Mouse (Mus musculus) heart, embryonic 16.5 days (tissue): ENCODE data around the gene Tshz3. TPM values are rescaled to one million over a fixed set of nuclear protein-coding genes. Genes with fewer than 3 reads are reported as not detected.
A peak's percentile ranks its signal among the peaks of the same experiment; 100 is the strongest.

Source experiments
- ATAC-seq: fragments of 200-750 bp; cut with Nextera tagmentation; replicated peaks from 2 replicates; pipeline ENCODE4 v1.8.0; 2017; ENCODE audit warnings: moderate number of reproducible peaks; ENCODE audit not compliant: insufficient read depth, low FRiP score; ENCODE audit errors: extremely low read depth
- H3K27ac ChIP-seq: fragments of 300-500 bp; sonication (generic); 2 replicates; pipeline ENCODE4 v1.5.1; 2014; ENCODE audit warnings: mild to moderate bottlenecking, low read length, control low read depth, moderate library complexity
- H3K27me3 ChIP-seq: fragments of 300-500 bp; sonication (generic); 2 replicates; pipeline ENCODE4 v1.6.1; 2014; ENCODE audit warnings: low read length, mixed read lengths; ENCODE audit not compliant: control insufficient read depth, insufficient read depth
- H3K36me3 ChIP-seq: fragments of 300-500 bp; sonication (generic); 2 replicates; pipeline ENCODE4 v1.6.1; 2014; ENCODE audit not compliant: control insufficient read depth, insufficient read depth
- H3K4me1 ChIP-seq: fragments of 300-500 bp; sonication (generic); 2 replicates; pipeline ENCODE4 v1.6.1; 2014; ENCODE audit warnings: low read length, mixed read lengths; ENCODE audit not compliant: control insufficient read depth, insufficient read depth
- H3K4me2 ChIP-seq: fragments of 300-500 bp; sonication (generic); 2 replicates; pipeline ENCODE4 v1.6.1; 2014; ENCODE audit warnings: low read depth, mild to moderate bottlenecking, control low read depth, low read length
- H3K4me3 ChIP-seq: fragments of 300-500 bp; sonication (generic); 2 replicates; pipeline ENCODE4 v1.5.1; 2014; ENCODE audit warnings: mild to moderate bottlenecking, control low read depth, low read length
- H3K9ac ChIP-seq: fragments of 300-500 bp; sonication (generic); 2 replicates; pipeline ENCODE4 v1.6.1; 2014; ENCODE audit warnings: low read length, control low read depth
- H3K9me3 ChIP-seq: fragments of 300-500 bp; sonication (generic); replicated peaks from 2 replicates; pipeline ENCODE4 v1.6.1; 2016; ENCODE audit warnings: low read length; ENCODE audit not compliant: control insufficient read depth
- WGBS: fragments of 180-500 bp; shearing (Covaris S2); extraction: QIAGEN DNeasy Blood & Tissue Kit; methylation state at CpG from one replicate; pipeline ENCODE4 v1.1.7; 2014; 5-methylcytosine and 5-hydroxymethylcytosine counted together
- polyA plus RNA-seq: library from polyadenylated mRNA; unstranded; fragments of >200 nt; fragmentation: Nextera tagmentation; extraction: Ambion mirVana; gene quantifications from 2 replicates; pipeline ENCODE4 v1.2.1, GENCODE M21; 2015

The Tshz3 gene
- polyA plus RNA-seq, 1 experiment from 2014 or later, result 3.7 TPM

GRCm38 (mm10) chr7:36707266-36707665, 9.3 kb downstream of the Tshz3 start:
- Histone ChIP-seq H3K27ac (no peak overlapping the region), H3K36me3 (no peaks in the 10 kb centered on the region), H3K4me1 (peaks cover 6% of the 10 kb centered on the region; the same call in 1 of the 2 replicates), H3K4me3 (no peak overlapping the region), H3K9me3 (no peaks in the 10 kb centered on the region), H3K9ac (no peak overlapping the region), H3K27me3 (no peaks in the 10 kb centered on the region), H3K4me2 (peak overlapping the region; percentile 53; the same call in 1 of the 2 replicates)
- WGBS, result 65% methylated on average over 10 of the region's 10 CpGs
- ATAC-seq, result no peak

DNA sequence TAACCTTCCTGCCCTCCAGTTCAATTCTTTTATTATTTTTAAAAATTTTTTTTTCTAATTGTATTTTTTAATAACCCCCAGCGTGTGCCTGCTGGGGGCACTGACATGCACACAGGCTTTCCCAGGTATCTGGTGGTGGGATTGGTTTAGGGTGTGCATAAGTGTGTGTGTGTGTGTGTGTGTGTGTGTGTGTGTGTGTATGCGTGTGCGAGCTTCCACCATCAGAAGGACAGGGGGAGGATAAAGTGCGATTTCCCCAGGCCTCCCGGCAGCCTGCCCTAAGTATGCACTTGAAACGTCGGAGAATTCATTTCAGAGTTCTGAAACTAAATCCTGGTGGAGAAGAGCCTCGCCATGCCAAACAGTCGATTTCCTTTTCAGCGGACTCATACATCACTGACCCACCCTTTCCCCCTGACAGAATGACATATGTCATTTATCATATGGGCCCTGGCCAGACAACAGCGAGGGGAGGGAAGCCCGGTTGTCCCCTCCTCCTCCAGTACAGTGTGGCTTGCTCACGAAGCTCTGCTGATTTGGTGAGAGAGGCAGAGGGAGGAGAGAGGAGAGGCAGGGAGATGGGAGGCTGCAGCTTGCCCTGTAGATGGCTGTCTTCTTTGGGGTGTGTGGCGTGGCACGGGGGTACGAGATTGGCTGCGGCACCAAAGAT, 9.9 kb downstream of the Tshz3 start:
- H3K4me1 ChIP-seq, result peaks cover 6% of the 10 kb centered on the region; the same call in 1 of the 2 replicates
- peak overlapping the region; percentile 14; the same call in 1 of the 2 replicates for H3K4me3 ChIP-seq
- H3K27me3 ChIP-seq, result no peaks in the 10 kb centered on the region
- H3K27ac ChIP-seq, result no peak overlapping the region; the same call in 1 of the 2 replicates
- H3K36me3 ChIP-seq, result no peaks in the 10 kb centered on the region
- H3K4me2 ChIP-seq, result peak overlapping the region; percentile 53
- no peak overlapping the region for H3K9ac ChIP-seq
- no peaks in the 10 kb centered on the region for H3K9me3 ChIP-seq
- WGBS, result 37% methylated on average over 17 of the region's 17 CpGs
- ATAC-seq, result peak; percentile 42; the same call in 1 of the 2 replicates

GRCm38 (mm10) chr7:36708823-36709222, 10.9 kb downstream of the Tshz3 start:
- H3K4me2 ChIP-seq, result no peak overlapping the region
- no peak overlapping the region for H3K9ac ChIP-seq
- H3K4me3 ChIP-seq, result no peak overlapping the region
- no peaks in the 10 kb centered on the region for H3K27me3 ChIP-seq
- 71% methylated on average over 3 of the region's 3 CpGs for WGBS
- no peak overlapping the region for H3K27ac ChIP-seq
- ATAC-seq, result no peak
- H3K36me3 ChIP-seq, result no peaks in the 10 kb centered on the region
- H3K4me1 ChIP-seq, result peaks cover 6% of the 10 kb centered on the region; the same call in 1 of the 2 replicates
- H3K9me3 ChIP-seq, result no peaks in the 10 kb centered on the region

- WGBS, result 19% methylated on average over 2 of the region's 2 CpGs
- no peak for ATAC-seq
Observed at GRCm38 (mm10) chr7:36709239-36709638, 11.3 kb downstream of the Tshz3 start.

GRCm38 (mm10) chr7:36709974-36710373, 12.1 kb downstream of the Tshz3 start:
- ATAC-seq, result no peak
- Histone ChIP-seq H3K27ac (no peak overlapping the region), H3K27me3 (no peaks in the 10 kb centered on the region), H3K4me3 (no peak overlapping the region), H3K9ac (no peak overlapping the region), H3K36me3 (no peaks in the 10 kb centered on the region), H3K4me2 (no peak overlapping the region), H3K4me1 (peaks cover 6% of the 10 kb centered on the region; the same call in 1 of the 2 replicates), H3K9me3 (no peaks in the 10 kb centered on the region)
- WGBS, result 66% methylated on average over 12 of the region's 12 CpGs

More at GRCm38 (mm10) chr7:36709239-36709638, 11.3 kb downstream of the Tshz3 start:
- Histone ChIP-seq H3K9me3 (no peaks in the 10 kb centered on the region), H3K27me3 (no peaks in the 10 kb centered on the region), H3K4me2 (no peak overlapping the region), H3K4me1 (peaks cover 6% of the 10 kb centered on the region; the same call in 1 of the 2 replicates), H3K27ac (no peak overlapping the region), H3K36me3 (no peaks in the 10 kb centered on the region), H3K4me3 (no peak overlapping the region), H3K9ac (no peak overlapping the region)

DNA sequence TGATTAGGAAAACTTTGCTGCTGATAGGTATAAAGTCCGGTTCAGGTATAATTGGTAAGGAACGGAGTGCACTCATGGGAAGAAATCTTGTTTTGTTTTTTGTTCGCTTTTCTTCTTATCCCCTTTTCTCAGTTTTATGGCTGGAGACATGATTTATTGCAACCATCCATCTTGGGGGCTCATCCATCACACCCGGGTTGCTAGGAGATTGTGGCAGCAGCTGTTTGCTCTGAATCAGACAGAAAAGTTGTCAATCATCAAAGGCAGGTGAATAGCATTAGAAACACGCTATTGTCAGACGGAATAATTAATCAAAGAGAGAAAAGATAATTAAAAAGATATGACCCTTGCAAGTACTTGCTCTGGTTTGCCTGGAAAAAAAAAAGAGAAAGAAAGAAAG, 12.5 kb downstream of the Tshz3 start:
- WGBS, result 65% methylated on average over 6 of the region's 6 CpGs
- no peak overlapping the region for H3K4me2 ChIP-seq
- no peak for ATAC-seq
- peaks cover 6% of the 10 kb centered on the region; the same call in 1 of the 2 replicates for H3K4me1 ChIP-seq
- H3K27ac ChIP-seq, result no peak overlapping the region
- no peaks in the 10 kb centered on the region for H3K9me3 ChIP-seq
- no peaks in the 10 kb centered on the region for H3K27me3 ChIP-seq
- no peaks in the 10 kb centered on the region for H3K36me3 ChIP-seq
- no peak overlapping the region for H3K4me3 ChIP-seq
- H3K9ac ChIP-seq, result no peak overlapping the region

DNA sequence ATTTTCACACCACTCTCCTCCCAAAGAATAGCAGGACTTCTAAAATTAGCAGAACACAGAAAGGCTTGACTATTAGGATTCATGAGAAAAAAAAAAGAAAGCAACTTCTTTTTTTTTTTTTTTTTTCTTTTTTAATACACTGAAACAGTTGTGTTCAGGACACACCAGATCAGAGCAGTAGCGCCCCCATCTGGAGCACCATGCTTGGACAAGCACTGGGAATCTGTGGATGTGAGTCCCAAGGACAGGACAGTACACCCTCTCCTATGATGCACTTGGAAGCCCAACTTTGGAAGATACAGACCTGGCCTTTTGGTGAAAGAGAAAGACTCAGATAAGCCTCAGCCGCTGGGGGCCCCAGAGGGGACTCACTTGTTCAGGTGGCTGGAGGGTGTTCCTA, 13.8 kb downstream of the Tshz3 start:
- H3K9ac ChIP-seq, result no peak overlapping the region
- 56% methylated on average over 2 of the region's 2 CpGs for WGBS
- no peak overlapping the region for H3K4me3 ChIP-seq
- peaks cover 6% of the 10 kb centered on the region; the same call in 1 of the 2 replicates for H3K4me1 ChIP-seq
- H3K27me3 ChIP-seq, result no peaks in the 10 kb centered on the region
- ATAC-seq, result no peak
- no peaks in the 10 kb centered on the region for H3K9me3 ChIP-seq
- no peaks in the 10 kb centered on the region for H3K36me3 ChIP-seq
- H3K27ac ChIP-seq, result no peak overlapping the region
- H3K4me2 ChIP-seq, result no peak overlapping the region

DNA sequence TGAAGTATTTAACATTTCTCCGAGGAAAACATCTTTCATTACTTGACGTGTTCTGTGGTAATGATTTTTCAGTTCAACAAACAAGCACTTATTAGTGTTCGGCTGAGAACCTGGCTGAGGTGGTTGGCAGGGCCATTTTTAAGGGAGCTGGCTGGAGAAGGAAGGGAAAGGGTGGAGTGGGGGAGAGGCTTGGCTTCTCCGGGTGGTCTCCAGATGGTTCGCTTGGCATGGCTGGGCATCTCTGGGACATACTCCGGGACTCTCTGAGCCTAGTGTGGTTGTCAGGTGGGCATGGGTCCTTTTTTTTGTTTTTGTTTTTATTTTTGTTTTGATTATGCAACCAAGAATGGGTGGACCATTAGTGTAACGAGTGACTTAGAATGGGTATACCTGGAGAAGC, 16.4 kb downstream of the Tshz3 start:
- Histone ChIP-seq H3K36me3 (no peaks in the 10 kb centered on the region), H3K4me1 (no peaks in the 10 kb centered on the region; the same call in 1 of the 2 replicates), H3K4me3 (no peak overlapping the region), H3K9ac (no peak overlapping the region), H3K9me3 (no peaks in the 10 kb centered on the region), H3K4me2 (no peak overlapping the region), H3K27ac (no peak overlapping the region), H3K27me3 (no peaks in the 10 kb centered on the region)
- 76% methylated on average over 7 of the region's 7 CpGs for WGBS
- no peak for ATAC-seq

DNA sequence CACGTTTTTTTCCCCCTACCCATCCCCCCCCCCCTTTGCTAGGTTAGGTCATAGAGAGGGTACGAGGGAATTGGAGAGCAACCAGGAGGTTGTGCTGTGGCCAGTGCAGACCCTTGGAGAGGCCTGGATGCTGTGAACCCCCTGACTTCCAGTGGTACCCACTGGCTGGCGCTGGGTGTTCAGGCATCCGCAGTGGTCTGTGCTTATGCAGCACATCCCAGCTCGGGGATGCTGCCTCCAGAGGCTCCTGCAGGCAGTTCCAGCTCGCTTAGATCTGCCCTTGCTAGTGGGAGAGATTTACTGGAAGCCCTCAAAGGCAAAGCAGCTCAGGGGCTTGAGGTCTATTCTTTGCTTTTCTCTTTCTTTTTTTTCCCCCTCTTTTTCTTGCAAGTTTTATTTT, 19.3 kb downstream of the Tshz3 start:
- Histone ChIP-seq H3K27ac (no peak overlapping the region), H3K4me1 (no peaks in the 10 kb centered on the region; the same call in 1 of the 2 replicates), H3K9me3 (no peaks in the 10 kb centered on the region), H3K9ac (no peak overlapping the region), H3K27me3 (no peaks in the 10 kb centered on the region), H3K4me3 (no peak overlapping the region), H3K4me2 (no peak overlapping the region), H3K36me3 (no peaks in the 10 kb centered on the region)
- 34% methylated on average over 6 of the region's 6 CpGs for WGBS
- no peak for ATAC-seq
